Mouse (Mus musculus) G1E (cell line): ENCODE measurements around the gene Pop7. TPM values are rescaled to one million over a fixed set of nuclear protein-coding genes. Genes with fewer than 3 reads are reported as not detected.
A peak's percentile ranks its signal among the peaks of the same experiment; 100 is the strongest.

Experiments used
- ATAC-seq: 2 replicates; pipeline ENCODE4 v1.8.0; 2016; ENCODE audit warnings: mild to moderate bottlenecking; ENCODE audit not compliant: insufficient number of reproducible peaks, poor library complexity, low FRiP score, severe bottlenecking; ENCODE audit errors: extremely low read depth
- DNase-seq: peaks from one replicate; pipeline ENCODE4 v3.0.0; 2012; ENCODE audit warnings: low spot score
- H3K27me3 ChIP-seq: 2 replicates; pipeline ENCODE4 v1.6.1; 2012; ENCODE audit warnings: mild to moderate bottlenecking, low read length, inconsistent platforms; ENCODE audit not compliant: insufficient read depth
- H3K36me3 ChIP-seq: replicated peaks from 2 replicates; pipeline ENCODE3; 2012; ENCODE audit warnings: mild to moderate bottlenecking, inconsistent platforms
- H3K4me1 ChIP-seq: 2 replicates; pipeline ENCODE4 v1.6.1; 2012; ENCODE audit warnings: low read depth, low read length, inconsistent platforms, mixed read lengths; ENCODE audit not compliant: insufficient read depth
- H3K4me3 ChIP-seq: 2 replicates; pipeline ENCODE4 v1.5.1; 2012; ENCODE audit warnings: low read depth, mild to moderate bottlenecking, inconsistent platforms, low read length, moderate library complexity, mixed read lengths
- H3K9me3 ChIP-seq: replicated peaks from 2 replicates; pipeline ENCODE4 v1.6.1; 2012; ENCODE audit warnings: inconsistent platforms
- CTCF ChIP-seq: IDR thresholded peaks from 2 replicates; pipeline ENCODE4 v1.5.1; 2012; ENCODE audit warnings: low read depth, low read length, inconsistent platforms, mixed read lengths
- GATA1 ChIP-seq: IDR thresholded peaks from 2 replicates; pipeline ENCODE4 v1.6.1; 2012; ENCODE audit warnings: borderline replicate concordance, low read length, inconsistent platforms, mixed read lengths
- GATA2 ChIP-seq: IDR thresholded peaks from 2 replicates; pipeline ENCODE4 v1.6.1; 2012; ENCODE audit warnings: low read depth, low read length, inconsistent platforms, borderline replicate concordance
- POLR2AphosphoS5 ChIP-seq: IDR thresholded peaks from 2 replicates; pipeline ENCODE4 v1.6.1; 2012; ENCODE audit warnings: low read depth, low read length, inconsistent platforms; ENCODE audit not compliant: insufficient replicate concordance
- TAL1 ChIP-seq: conservative IDR thresholded peaks from 2 replicates; pipeline ENCODE4 v1.6.1; 2012; ENCODE audit warnings: low read depth, low read length, inconsistent platforms, mixed read lengths
- polyA plus RNA-seq: library from polyadenylated mRNA; stranded (reverse); fragments of >175 nt; gene quantifications from 2 replicates; pipeline ENCODE4 v1.2.3, GENCODE M21; 2012
- total RNA-seq, 2 experiments: library from RNA; stranded (forward) in 1 of 2; stranded (reverse) in 1 of 2; fragments of 200-1000 nt in 1 of 2; fragments of >200 nt in 1 of 2; fragmentation: Nextera tagmentation in 1 of 2; gene quantifications; 2 replicates each; pipeline ENCODE4 v1.2.3; 2014 to 2017

Gene Pop7
- total RNA-seq (2014; fragmentation: Nextera tagmentation): 9.0 and 14.1 TPM in 2 replicates
- total RNA-seq (2017): 29.3 and 33.2 TPM in 2 replicates
- polyA plus RNA-seq: 39.8 and 55.7 TPM in 2 replicates

DNA sequence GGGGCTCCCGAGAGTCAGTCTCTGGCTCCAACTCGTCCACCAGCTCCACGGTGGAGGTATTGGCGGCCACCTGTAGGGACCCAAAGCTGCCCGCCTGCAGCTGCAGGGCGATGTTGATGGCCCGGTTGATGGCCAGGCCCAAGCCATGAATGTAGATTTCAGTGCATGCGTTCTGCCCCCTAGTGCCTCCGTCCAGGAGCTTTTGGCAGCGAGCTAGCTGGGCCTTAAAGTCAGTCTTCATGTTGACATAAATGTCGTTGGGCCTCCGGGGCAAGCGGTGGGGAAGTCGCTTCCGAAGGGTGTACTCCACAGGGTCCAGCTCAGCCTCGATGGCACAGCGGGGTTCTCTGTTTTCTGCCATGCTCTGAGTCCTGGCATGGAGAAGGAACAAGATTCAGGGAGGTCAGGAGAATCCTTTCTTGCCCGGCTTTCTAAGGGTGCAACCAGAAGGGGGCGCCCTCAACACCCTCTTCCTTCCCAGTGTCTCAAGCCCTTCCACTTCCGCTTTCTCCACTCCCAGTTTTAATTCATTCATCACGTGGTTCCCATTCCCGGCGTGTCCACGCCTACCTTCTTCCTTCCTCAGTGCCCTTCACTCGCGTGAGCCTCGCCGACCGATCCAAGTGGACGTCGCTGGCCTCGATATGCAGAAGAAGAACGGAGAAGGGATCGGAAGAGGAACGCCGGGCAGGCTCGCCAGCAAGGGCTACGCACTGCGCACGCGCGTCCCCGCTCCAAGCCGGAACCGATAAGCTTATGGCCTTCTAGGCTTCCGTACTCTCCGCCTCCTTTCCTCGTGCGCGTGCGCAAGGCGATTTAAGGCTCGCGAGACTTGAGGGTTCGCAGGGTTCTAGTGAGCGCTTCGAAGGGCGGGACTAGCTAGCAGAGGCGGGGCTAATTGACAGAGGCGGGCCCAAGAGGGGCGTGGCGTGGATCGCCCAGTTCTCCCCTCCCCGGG is at the start of gene Pop7:
Pop7 (minus strand) TSS at position 810 of the 958 bp plus-strand sequence.
- Histone ChIP-seq H3K4me1 (peaks cover 34% of the 10 kb centered on the region), H3K4me3 (peak within 1 kb of the TSS; percentile 88), H3K36me3 (peaks cover 26% of the 10 kb centered on the region), H3K27me3 (no peaks in the 10 kb centered on the region), H3K9me3 (no peaks in the 10 kb centered on the region)
- TF ChIP-seq GATA2: no peak
- peak; percentile 84 for TF ChIP-seq CTCF
- DNase-seq: peak; percentile 91
- ATAC-seq: peak; percentile 80

DNA sequence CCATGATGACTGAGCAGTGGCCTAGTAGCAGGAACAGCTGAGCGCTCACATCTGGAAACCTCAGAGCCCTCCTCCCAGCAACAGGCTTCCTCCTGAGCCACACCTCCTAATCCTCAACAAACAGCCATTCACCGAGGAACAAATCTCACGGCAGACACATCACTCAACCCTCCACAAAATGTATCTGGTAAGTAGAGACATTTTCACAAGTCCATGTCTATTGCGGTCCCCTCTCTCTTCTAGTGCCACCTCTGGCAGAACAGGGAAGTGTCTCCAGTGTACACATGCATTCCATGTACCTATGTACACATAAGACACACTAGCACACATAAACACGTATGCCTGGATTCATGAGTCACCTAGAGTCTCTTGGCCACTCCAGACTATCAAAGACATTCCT is 48.8 kb upstream of the Pop7 start:
- DNase-seq (no peak), ATAC-seq (no peak)
- Histone ChIP-seq H3K4me3 (no peak overlapping the region), H3K27me3 (peaks cover 51% of the 10 kb centered on the region), H3K36me3 (no peaks in the 10 kb centered on the region), H3K9me3 (peaks cover 3% of the 10 kb centered on the region), H3K4me1 (peaks cover 9% of the 10 kb centered on the region)
- no peak for TF ChIP-seq GATA2
- TF ChIP-seq TAL1: no peak
- no peak for TF ChIP-seq CTCF
- no peak for TF ChIP-seq GATA1
- no peak for TF ChIP-seq POLR2AphosphoS5

DNA sequence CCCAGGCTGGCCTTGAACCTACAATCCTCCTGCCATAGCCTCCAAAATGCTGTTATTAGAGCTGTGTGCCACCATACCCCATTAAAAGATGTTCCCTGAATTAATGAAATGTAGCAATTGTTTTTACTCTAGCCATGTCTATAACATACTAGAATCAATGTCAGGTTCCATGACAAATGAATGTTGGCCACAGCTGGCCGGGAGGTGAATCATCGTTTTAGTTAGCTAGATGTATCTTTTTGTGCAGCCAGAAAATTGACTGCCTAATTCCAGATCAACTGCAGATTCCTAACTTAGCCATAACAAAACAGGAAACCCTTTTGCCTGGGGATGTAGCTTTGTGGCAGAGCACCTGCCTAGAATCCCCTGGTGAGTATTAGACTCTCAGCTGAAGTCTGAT is 47.5 kb upstream of the Pop7 start:
- Histone ChIP-seq H3K27me3 (peaks cover 50% of the 10 kb centered on the region), H3K36me3 (no peaks in the 10 kb centered on the region), H3K4me3 (no peak overlapping the region), H3K9me3 (no peaks in the 10 kb centered on the region), H3K4me1 (peaks cover 9% of the 10 kb centered on the region)
- TF ChIP-seq POLR2AphosphoS5: no peak
- TF ChIP-seq CTCF: no peak
- no peak for TF ChIP-seq TAL1
- TF ChIP-seq GATA1: no peak
- no peak for TF ChIP-seq GATA2
- ATAC-seq: no peak
- no peak for DNase-seq

DNA sequence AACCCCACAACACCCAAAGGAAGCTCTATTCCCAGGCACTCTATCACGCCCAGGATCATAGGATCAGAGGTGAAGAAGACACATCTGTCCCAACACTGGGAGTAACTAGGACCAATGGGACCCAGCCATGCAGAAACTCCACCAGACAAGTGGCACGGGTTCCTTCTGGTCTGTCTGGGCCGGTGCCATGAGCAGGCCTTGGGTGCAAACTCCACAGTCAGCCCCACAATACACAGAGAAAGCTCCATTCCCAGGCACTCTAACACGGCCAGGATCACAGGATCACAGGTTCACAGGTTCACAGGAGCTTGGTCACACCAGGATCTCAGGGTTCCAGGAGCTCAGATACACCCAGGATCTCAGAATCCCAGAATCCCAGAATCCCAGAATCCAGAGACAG is 43.3 kb upstream of the Pop7 start:
- DNase-seq: no peak
- no peak for ATAC-seq
- H3K9me3 ChIP-seq: no peaks in the 10 kb centered on the region
- no peaks in the 10 kb centered on the region for H3K36me3 ChIP-seq
- TF ChIP-seq GATA2 (no peak), GATA1 (no peak), CTCF (no peak), TAL1 (no peak), POLR2AphosphoS5 (no peak)
- peaks cover 50% of the 10 kb centered on the region for H3K27me3 ChIP-seq
- no peak overlapping the region for H3K4me3 ChIP-seq
- 0 out of 2 replicates have a peak, but pooled peaks cover 2% of the 10 kb centered on the region for H3K4me1 ChIP-seq

DNA sequence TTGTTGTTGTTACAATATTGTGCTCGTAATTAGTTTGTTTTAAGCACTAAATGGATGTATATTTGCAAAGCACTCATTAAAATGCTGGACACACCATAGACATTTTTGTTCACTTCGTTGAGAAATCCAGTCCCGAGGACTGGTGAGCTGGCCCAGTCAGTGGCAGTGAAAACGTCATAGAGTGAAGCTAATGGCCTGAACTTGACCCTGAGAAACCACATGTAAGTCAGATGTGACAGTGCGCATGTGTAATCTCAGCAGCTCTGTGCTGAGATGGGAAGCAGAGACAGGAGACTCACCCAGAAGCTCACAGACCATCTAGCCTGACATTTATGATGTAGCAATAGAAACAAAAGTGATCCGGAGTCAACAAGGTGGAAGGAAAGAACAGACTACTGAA is 42.6 kb upstream of the Pop7 start:
- TF ChIP-seq CTCF: no peak
- TF ChIP-seq POLR2AphosphoS5: no peak
- no peak for TF ChIP-seq TAL1
- TF ChIP-seq GATA2: no peak
- TF ChIP-seq GATA1: no peak
- Histone ChIP-seq H3K27me3 (peaks cover 48% of the 10 kb centered on the region), H3K36me3 (no peaks in the 10 kb centered on the region), H3K4me1 (peaks cover 4% of the 10 kb centered on the region; the same call in 1 of the 2 replicates), H3K4me3 (no peak overlapping the region), H3K9me3 (no peaks in the 10 kb centered on the region)
- DNase-seq (no peak), ATAC-seq (no peak)

DNA sequence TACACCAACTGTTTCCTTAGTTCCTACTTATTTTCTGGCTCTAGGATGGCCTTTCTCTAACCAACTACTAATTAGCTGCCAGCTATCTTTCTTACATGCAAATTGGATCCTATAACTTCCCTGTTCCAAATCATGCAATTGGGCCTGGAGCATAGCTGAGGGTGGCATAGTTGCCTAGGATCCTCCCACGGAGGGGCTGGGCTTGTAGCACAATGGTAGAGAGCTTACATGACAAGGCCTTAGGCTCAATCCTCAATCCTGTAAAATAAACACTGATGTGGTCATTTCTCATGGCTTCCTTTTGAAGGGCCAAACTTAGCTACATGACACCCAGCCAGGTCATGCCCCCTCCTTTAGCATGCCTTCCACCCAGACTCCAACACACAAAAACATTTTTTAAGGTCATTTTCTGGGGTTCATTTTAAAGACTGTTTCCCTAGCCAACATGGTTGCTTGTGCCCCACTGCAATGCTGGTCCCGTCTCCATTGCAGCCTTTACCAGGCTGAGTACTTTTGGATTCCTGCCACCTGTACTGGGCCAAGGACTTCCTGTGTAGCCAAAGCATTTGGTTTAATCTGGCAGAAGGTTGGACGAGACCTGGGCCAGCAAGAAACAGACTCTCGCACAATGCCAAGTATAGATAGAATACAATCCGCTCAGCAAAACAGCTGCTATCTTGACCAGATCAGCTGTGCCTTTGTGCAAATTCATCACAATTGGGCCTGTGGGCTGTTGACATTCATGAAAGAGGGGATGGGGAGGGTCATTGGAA is 39.6 kb upstream of the Pop7 start:
- H3K4me1 ChIP-seq: peaks cover 22% of the 10 kb centered on the region

More for the DNA sequence above, 39.6 kb upstream of the Pop7 start:
- TF ChIP-seq GATA1: no peak
- no peak for TF ChIP-seq TAL1
- TF ChIP-seq GATA2: no peak
- no peak for TF ChIP-seq CTCF
- no peak for TF ChIP-seq POLR2AphosphoS5
- DNase-seq (no peak), ATAC-seq (no peak)
- Histone ChIP-seq H3K4me3 (no peak overlapping the region), H3K9me3 (no peaks in the 10 kb centered on the region), H3K36me3 (no peaks in the 10 kb centered on the region), H3K27me3 (peaks cover 55% of the 10 kb centered on the region)
